Mouse (Mus musculus) MEL (cell line): ENCODE measurements around the gene Nol6. TPM values are rescaled to one million over a fixed set of nuclear protein-coding genes. Genes with fewer than 3 reads are reported as not detected.

Experiments used
- DNase-seq: peaks from one replicate; pipeline ENCODE4 v3.0.0; 2011; ENCODE audit warnings: low read depth, low spot score
- H3K27ac ChIP-seq: 2 replicates; pipeline ENCODE4 v1.5.1; 2012; ENCODE audit warnings: low read depth, mild to moderate bottlenecking, control low read depth, low read length, moderate library complexity; ENCODE audit not compliant: control insufficient read depth
- H3K27me3 ChIP-seq, 2 experiments: fragments of 150-350 bp in 1 of 2; sonication (generic) in 1 of 2; 2 replicates each; pipeline ENCODE4 v1.6.1; 2012; ENCODE audit warnings: low read length in 2 of 2, mild to moderate bottlenecking in 2 of 2, improper control_type of control experiment in 1 of 2, moderate library complexity in 1 of 2; ENCODE audit not compliant: insufficient read depth in 2 of 2, control insufficient read depth in 1 of 2
- H3K36me3 ChIP-seq, 2 experiments: 2 replicates each; pipeline ENCODE4 v1.6.1; 2012 to 2014; ENCODE audit warnings: low read length in 2 of 2, improper control_type of control experiment in 1 of 2, inconsistent platforms in 1 of 2, mild to moderate bottlenecking in 1 of 2; ENCODE audit not compliant: insufficient read depth in 2 of 2, control insufficient read depth in 1 of 2
- H3K4me1 ChIP-seq, 2 experiments: fragments of 150-350 bp in 1 of 2; sonication (generic) in 1 of 2; 2 replicates each; pipeline ENCODE4 v1.6.1; 2012; ENCODE audit warnings: low read length in 2 of 2, improper control_type of control experiment in 1 of 2, mild to moderate bottlenecking in 1 of 2; ENCODE audit not compliant: insufficient read depth in 2 of 2, control insufficient read depth in 1 of 2
- H3K4me3 ChIP-seq, 2 experiments: fragments of 150-350 bp in 1 of 2; sonication (generic) in 1 of 2; 2 replicates each; pipeline ENCODE4 v1.5.1; 2012; ENCODE audit warnings: low read depth in 2 of 2, low read length in 2 of 2, mild to moderate bottlenecking in 2 of 2, moderate library complexity in 2 of 2, control low read depth in 1 of 2, improper control_type of control experiment in 1 of 2; ENCODE audit not compliant: control insufficient read depth in 1 of 2, insufficient read depth in 1 of 2
- H3K79me2 ChIP-seq: 2 replicates; pipeline ENCODE4 v1.6.1; 2012; ENCODE audit warnings: mild to moderate bottlenecking, low read length, moderate library complexity; ENCODE audit not compliant: control insufficient read depth, poor library complexity, insufficient read depth
- H3K9ac ChIP-seq: 2 replicates; pipeline ENCODE4 v1.6.1; 2012; ENCODE audit warnings: low read depth, mild to moderate bottlenecking, control low read depth, low read length, moderate library complexity; ENCODE audit not compliant: control insufficient read depth, poor library complexity, severe bottlenecking
- H3K9me3 ChIP-seq: fragments of 150-350 bp; sonication (generic); replicated peaks from 2 replicates; pipeline ENCODE4 v1.6.1; 2012; ENCODE audit warnings: mild to moderate bottlenecking, low read length, improper control_type of control experiment, moderate library complexity; ENCODE audit not compliant: insufficient read depth
- CHD1 ChIP-seq: IDR thresholded peaks from 2 replicates; pipeline ENCODE4 v1.6.1; 2012; ENCODE audit warnings: low read depth, mild to moderate bottlenecking, inconsistent platforms, low read length, improper control_type of control experiment
- CHD2 ChIP-seq: IDR thresholded peaks from 2 replicates; pipeline ENCODE4 v1.6.1; 2011; ENCODE audit warnings: low read length, improper control_type of control experiment
- CTCF ChIP-seq, 3 experiments: IDR thresholded peaks in 2 of 3; conservative IDR thresholded peaks in 1 of 3; 2 replicates each; pipeline ENCODE4 v1.5.1; 2011 to 2012; ENCODE audit warnings: low read length in 3 of 3, low read depth in 2 of 3, mild to moderate bottlenecking in 2 of 3, improper control_type of control experiment in 1 of 3, inconsistent platforms in 1 of 3, mixed read lengths in 1 of 3, moderate library complexity in 1 of 3; ENCODE audit not compliant: control insufficient read depth in 1 of 3, insufficient read depth in 1 of 3, poor library complexity in 1 of 3, severe bottlenecking in 1 of 3
- E2F4 ChIP-seq: IDR thresholded peaks from 2 replicates; pipeline ENCODE4 v1.6.1; 2011; ENCODE audit warnings: low read depth, low read length, improper control_type of control experiment, borderline replicate concordance
- ELF1 ChIP-seq: IDR thresholded peaks from 2 replicates; pipeline ENCODE4 v1.6.1; 2014; ENCODE audit warnings: low read depth, mild to moderate bottlenecking, inconsistent platforms, low read length, improper control_type of control experiment, moderate library complexity
- EP300 ChIP-seq, 2 experiments: IDR thresholded peaks; 2 replicates each; pipeline ENCODE4 v1.6.1; 2011; ENCODE audit warnings: improper control_type of control experiment in 2 of 2, low read length in 2 of 2, low read depth in 1 of 2, mild to moderate bottlenecking in 1 of 2
- ETS1 ChIP-seq: IDR thresholded peaks from 2 replicates; pipeline ENCODE4 v1.6.1; 2012; ENCODE audit warnings: low read depth, mild to moderate bottlenecking, inconsistent platforms, low read length, improper control_type of control experiment, moderate library complexity
- GATA1 ChIP-seq: IDR thresholded peaks from 2 replicates; pipeline ENCODE4 v1.6.1; 2011; ENCODE audit warnings: low read depth, low read length, improper control_type of control experiment
- HCFC1 ChIP-seq: IDR thresholded peaks from 2 replicates; pipeline ENCODE4 v1.6.1; 2012; ENCODE audit warnings: low read depth, mild to moderate bottlenecking, inconsistent platforms, low read length, improper control_type of control experiment, moderate library complexity
- JUND ChIP-seq: IDR thresholded peaks from 2 replicates; pipeline ENCODE4 v1.6.1; 2011; ENCODE audit warnings: low read depth, mild to moderate bottlenecking, improper control_type of control experiment, low read length
- KAT2A ChIP-seq: conservative IDR thresholded peaks from 2 replicates; pipeline ENCODE4 v1.6.1; 2012; ENCODE audit warnings: low read depth, low read length, improper control_type of control experiment, inconsistent platforms
- MAFK ChIP-seq: IDR thresholded peaks from 2 replicates; pipeline ENCODE4 v1.6.1; 2011; ENCODE audit warnings: low read depth, mild to moderate bottlenecking, low read length, improper control_type of control experiment, borderline replicate concordance
- MAX ChIP-seq: IDR thresholded peaks from 2 replicates; pipeline ENCODE4 v1.6.1; 2011; ENCODE audit warnings: low read length, improper control_type of control experiment
- MEF2A ChIP-seq: IDR thresholded peaks from 2 replicates; pipeline ENCODE4 v1.6.1; 2014; ENCODE audit warnings: low read depth, mild to moderate bottlenecking, inconsistent platforms, low read length, improper control_type of control experiment; ENCODE audit not compliant: poor library complexity, insufficient replicate concordance, severe bottlenecking; ENCODE audit errors: extremely low read depth
- MXI1 ChIP-seq: IDR thresholded peaks from 2 replicates; pipeline ENCODE4 v1.6.1; 2011; ENCODE audit warnings: mild to moderate bottlenecking, low read depth, low read length, improper control_type of control experiment
- MYB ChIP-seq: IDR thresholded peaks from 2 replicates; pipeline ENCODE4 v1.6.1; 2011; ENCODE audit warnings: mild to moderate bottlenecking, low read depth, low read length, improper control_type of control experiment
- MYC ChIP-seq: IDR thresholded peaks from 2 replicates; pipeline ENCODE4 v1.6.1; 2011; ENCODE audit warnings: low read depth, mild to moderate bottlenecking, low read length, improper control_type of control experiment, moderate library complexity
- NELFE ChIP-seq: IDR thresholded peaks from 2 replicates; pipeline ENCODE4 v1.6.1; 2011; ENCODE audit warnings: low read depth, low read length, improper control_type of control experiment
- POLR2A ChIP-seq, 2 experiments: IDR thresholded peaks; 2 replicates each; pipeline ENCODE4 v1.6.1; 2011 to 2012; ENCODE audit warnings: low read length in 2 of 2, mild to moderate bottlenecking in 2 of 2, control low read depth in 1 of 2, improper control_type of control experiment in 1 of 2, low read depth in 1 of 2, moderate library complexity in 1 of 2; ENCODE audit not compliant: control insufficient read depth in 1 of 2, insufficient read depth in 1 of 2, poor library complexity in 1 of 2
- POLR2AphosphoS2 ChIP-seq: IDR thresholded peaks from 2 replicates; pipeline ENCODE4 v1.6.1; 2011; ENCODE audit warnings: low read length, improper control_type of control experiment
- RAD21 ChIP-seq: IDR thresholded peaks from 2 replicates; pipeline ENCODE4 v1.6.1; 2011; ENCODE audit warnings: mild to moderate bottlenecking, low read depth, low read length, improper control_type of control experiment
- RCOR1 ChIP-seq: IDR thresholded peaks from 2 replicates; pipeline ENCODE4 v1.6.1; 2012; ENCODE audit warnings: low read depth, mild to moderate bottlenecking, inconsistent platforms, low read length, improper control_type of control experiment
- SIN3A ChIP-seq: IDR thresholded peaks from 2 replicates; pipeline ENCODE4 v1.6.1; 2012; ENCODE audit warnings: low read length, improper control_type of control experiment, inconsistent platforms
- SMC3 ChIP-seq: IDR thresholded peaks from 2 replicates; pipeline ENCODE4 v1.6.1; 2011; ENCODE audit warnings: low read depth, low read length, improper control_type of control experiment
- TAL1 ChIP-seq: IDR thresholded peaks from 2 replicates; pipeline ENCODE4 v1.6.1; 2012; ENCODE audit warnings: mild to moderate bottlenecking, inconsistent platforms, low read length, moderate library complexity, mixed read lengths
- TBP ChIP-seq: IDR thresholded peaks from 2 replicates; pipeline ENCODE4 v1.8.0; 2011; ENCODE audit warnings: low read depth, low read length, improper control_type of control experiment
- UBTF ChIP-seq: IDR thresholded peaks from 2 replicates; pipeline ENCODE4 v1.6.1; 2012; ENCODE audit warnings: low read depth, mild to moderate bottlenecking, inconsistent platforms, low read length, improper control_type of control experiment, moderate library complexity, borderline replicate concordance; ENCODE audit not compliant: insufficient read depth
- USF1 ChIP-seq: IDR thresholded peaks from 2 replicates; pipeline ENCODE4 v1.6.1; 2014; ENCODE audit warnings: low read depth, mild to moderate bottlenecking, inconsistent platforms, low read length, improper control_type of control experiment, moderate library complexity
- ZC3H11A ChIP-seq: IDR thresholded peaks from 2 replicates; pipeline ENCODE4 v1.6.1; 2012; ENCODE audit warnings: low read depth, mild to moderate bottlenecking, inconsistent platforms, low read length, improper control_type of control experiment
- ZKSCAN1 ChIP-seq: IDR thresholded peaks from 2 replicates; pipeline ENCODE4 v1.6.1; 2012; ENCODE audit warnings: low read depth, mild to moderate bottlenecking, inconsistent platforms, low read length, improper control_type of control experiment, moderate library complexity
- polyA plus RNA-seq, 2 experiments: library from polyadenylated mRNA; stranded (reverse) in 1 of 2; unstranded in 1 of 2; fragments of >175 nt in 1 of 2; fragments of >200 nt in 1 of 2; gene quantifications; 2 replicates each; pipeline versions ENCODE4 v1.2.1 to v1.2.4; 2012; ENCODE audit warnings: low replicate concordance in 2 of 2, low read depth in 1 of 2; ENCODE audit not compliant: insufficient read length in 2 of 2, insufficient read depth in 1 of 2, missing spikeins in 1 of 2
- total RNA-seq: library from RNA; depleted of rRNA; stranded (reverse); fragments of 300-350 nt; gene quantifications from 2 replicates; pipeline ENCODE4 v1.2.3, GENCODE M21; 2012

Gene Nol6
- total and polyA plus RNA-seq, 3 experiments, result 36.6 to 71.2 TPM; not detected in 1

- H3K36me3 ChIP-seq, result peaks cover 0 to 10% of the 10 kb centered on the region in 2 experiments; a peak in 2 of 4 replicates
- TF ChIP-seq TBP (no peak), EP300 (IDR thresholded peaks at IDR 0.05; ENCODE audit: low read depth in 1 of 2, low read length in 2 of 2) (no peak), NELFE (no peak), JUND (no peak), MAX (no peak), TAL1 (no peak), GATA1 (no peak), SIN3A (no peak), RAD21 (no peak), ELF1 (no peak), MAFK (no peak), CHD1 (no peak), CHD2 (no peak), ZC3H11A (no peak), E2F4 (no peak), MYC (no peak), SMC3 (no peak), HCFC1 (no peak)
- TF ChIP-seq, all 39 proteins: peak for 0
- H3K4me3 ChIP-seq, result no peak overlapping the region
Observed at GRCm38 (mm10) chr4:41114358-41115070, 9.7 kb downstream of the Nol6 start.

GRCm38 (mm10) chr4:41108717-41109425 is 15.4 kb downstream of the Nol6 start:
- Histone ChIP-seq H3K9me3 (no peaks in the 10 kb centered on the region), H3K9ac (peak overlapping the region; percentile 24; the same call in 1 of the 2 replicates), H3K27ac (0 out of 2 replicates have a peak overlapping the region, but pooled peaks have one; percentile 10), H3K4me1 (peaks cover 3 to 14% of the 10 kb centered on the region in 2 experiments; a peak in 3 of 4 replicates), H3K36me3 (peaks cover 0 to 8% of the 10 kb centered on the region in 2 experiments; a peak in 2 of 4 replicates), H3K4me3 (peak overlapping the region in 1 of 2 experiments; percentile 13; a peak in 1 of 4 replicates), H3K27me3 (no peaks in the 10 kb centered on the region), H3K79me2 (no peaks in the 10 kb centered on the region)
- peak; percentile 66 for DNase-seq
- TF ChIP-seq MAFK (no peak), ELF1 (no peak), UBTF (no peak), CHD1 (no peak), ETS1 (peak; percentile 89), MYB (no peak), MEF2A (no peak), MXI1 (0 out of 2 replicates have a peak, but pooled peaks have one; percentile 31), NELFE (no peak), RCOR1 (no peak), SMC3 (no peak), ZKSCAN1 (no peak), POLR2A (IDR thresholded peaks at IDR 0.05; ENCODE audit: control insufficient read depth in 1 of 2, insufficient read depth in 1 of 2, low read depth in 1 of 2, low read length in 2 of 2, poor library complexity in 1 of 2) (no peak), KAT2A (no peak), JUND (no peak), POLR2AphosphoS2 (no peak), CTCF (IDR thresholded peaks at IDR 0.05 in 2 of 3, conservative IDR thresholded peaks at IDR 0.05 in 1 of 3; ENCODE audit: control insufficient read depth in 1 of 3, insufficient read depth in 1 of 3, low read depth in 2 of 3, low read length in 3 of 3, poor library complexity in 1 of 3, severe bottlenecking in 1 of 3) (no peak), CHD2 (no peak), SIN3A (peak; percentile 46; the same call in 1 of the 2 replicates), USF1 (peak; percentile 58)

More at GRCm38 (mm10) chr4:41114358-41115070, 9.7 kb downstream of the Nol6 start:
- no peak overlapping the region for H3K27ac ChIP-seq
- H3K9me3 ChIP-seq, result no peaks in the 10 kb centered on the region
- H3K4me1 ChIP-seq, result no peaks in the 10 kb centered on the region
- no peaks in the 10 kb centered on the region for H3K79me2 ChIP-seq
- H3K9ac ChIP-seq, result no peak overlapping the region
- no peaks in the 10 kb centered on the region for H3K27me3 ChIP-seq
- no peak for DNase-seq
